Mouse (Mus musculus) thymus, postnatal 10 days (tissue): ENCODE data around the gene Zfand3.

Experiments
- DNase-seq, 2 experiments: peaks; one replicate each; pipeline ENCODE4 v3.0.0; 2021; ENCODE audit warnings: low spot score in 2 of 2

Gene Zfand3

DNA sequence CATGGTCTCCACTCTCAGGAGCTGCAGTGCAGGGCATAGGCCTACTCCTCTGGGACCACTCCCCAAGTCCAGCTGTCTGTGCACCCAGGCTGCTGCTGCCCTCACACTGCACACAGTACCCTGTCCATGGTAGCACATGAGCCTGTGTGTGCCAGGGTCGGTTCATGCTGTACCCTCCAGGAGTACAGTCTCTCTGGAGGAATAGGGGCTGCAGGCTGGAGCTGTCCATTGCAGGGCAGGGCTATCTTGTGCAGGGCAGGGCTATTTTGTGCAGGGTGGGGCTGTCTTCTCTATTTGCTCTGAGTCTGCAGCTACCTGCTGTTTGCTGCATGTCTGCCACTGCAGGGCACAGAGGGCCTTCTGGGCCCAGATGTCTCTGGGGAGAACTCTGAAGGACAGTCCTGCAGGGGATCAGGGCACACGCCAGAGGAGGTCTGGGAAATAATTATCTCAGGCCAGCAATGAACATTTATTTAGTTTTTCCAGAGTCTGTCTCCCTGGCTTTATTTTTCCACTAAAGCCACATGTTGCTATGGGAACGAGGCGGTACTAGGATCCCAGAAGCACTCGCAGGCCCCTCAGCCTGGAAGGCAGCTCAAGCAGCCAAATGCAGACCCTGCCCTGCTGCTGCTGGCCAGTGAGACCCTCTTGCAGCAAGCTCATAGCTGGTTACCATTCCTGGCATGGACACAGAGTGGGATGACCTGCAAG, 220.7 kb downstream of the Zfand3 start:
- no peak for DNase-seq

- no peak for DNase-seq
These were observed 224.1 kb downstream of the Zfand3 start for GRCm38 (mm10) chr17:30228439-30229215.

GRCm38 (mm10) chr17:30230428-30230827, 225.9 kb downstream of the Zfand3 start:
- no peak for DNase-seq

- no peak for DNase-seq
These were observed 226.9 kb downstream of the Zfand3 start for GRCm38 (mm10) chr17:30231483-30231882.

GRCm38 (mm10) chr17:30232698-30233097, 228.2 kb downstream of the Zfand3 start:
- DNase-seq, result no peak

GRCm38 (mm10) chr17:30235380-30235779, 230.8 kb downstream of the Zfand3 start:
- DNase-seq, result no peak

DNA sequence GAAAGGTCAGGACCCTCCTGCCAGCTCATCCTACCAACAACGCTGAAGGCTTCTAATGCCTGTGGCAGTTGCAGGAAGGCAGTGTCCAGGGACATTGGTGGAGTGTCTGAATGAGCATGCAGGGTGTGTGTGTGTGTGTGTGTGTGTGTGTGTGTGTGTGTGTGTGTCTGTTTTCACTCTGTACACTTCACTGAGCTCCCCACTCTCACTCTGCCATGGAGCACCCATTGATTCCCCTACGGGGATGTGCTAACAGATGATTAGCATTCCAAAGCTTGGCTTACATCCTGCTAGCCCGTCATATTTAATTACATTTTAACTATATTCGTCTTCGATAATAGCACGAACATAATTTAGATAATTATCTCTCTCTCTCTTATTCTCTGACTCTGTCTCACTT, 232.1 kb downstream of the Zfand3 start:
- DNase-seq, result no peak

DNA sequence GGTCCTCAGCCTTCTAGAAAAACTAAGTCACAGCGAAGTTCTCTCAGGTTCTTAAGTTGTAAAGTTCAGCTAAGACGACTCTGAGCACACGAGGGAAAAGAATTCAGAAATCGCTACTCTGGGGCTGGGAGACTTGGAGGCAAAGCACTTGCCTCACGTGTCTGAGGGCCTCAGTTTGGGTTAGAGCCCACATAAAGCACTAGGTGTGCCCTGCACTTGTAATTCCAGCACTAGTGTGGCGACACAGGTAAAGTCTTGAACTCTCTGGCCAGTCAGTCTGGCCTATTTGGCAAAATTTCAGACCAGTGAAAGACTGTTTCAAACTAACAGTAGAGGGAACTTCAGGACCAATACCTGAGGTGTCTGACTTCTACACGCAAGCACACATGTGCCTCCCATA, 233.1 kb downstream of the Zfand3 start:
- DNase-seq, result no peak

DNA sequence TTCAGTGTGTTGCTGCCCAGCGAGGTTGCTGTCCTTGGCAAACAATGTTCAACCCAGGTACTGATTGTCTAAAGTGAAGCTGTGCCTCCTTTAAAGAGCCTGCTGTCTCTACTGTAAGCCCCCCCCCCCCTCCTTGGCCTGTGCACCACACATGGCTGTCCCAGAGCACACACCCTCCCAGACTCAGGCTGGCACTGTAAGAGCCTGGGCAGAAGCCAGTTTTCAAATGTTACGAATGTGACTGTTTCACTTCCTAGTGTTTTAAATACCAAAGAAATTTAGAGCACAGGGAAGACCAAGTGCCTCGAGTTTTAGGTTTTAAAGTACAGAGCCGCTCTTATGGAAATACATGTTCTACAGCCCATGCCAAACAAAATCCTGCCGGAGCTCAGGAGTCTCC, 234.9 kb downstream of the Zfand3 start:
- DNase-seq, result no peak

DNA sequence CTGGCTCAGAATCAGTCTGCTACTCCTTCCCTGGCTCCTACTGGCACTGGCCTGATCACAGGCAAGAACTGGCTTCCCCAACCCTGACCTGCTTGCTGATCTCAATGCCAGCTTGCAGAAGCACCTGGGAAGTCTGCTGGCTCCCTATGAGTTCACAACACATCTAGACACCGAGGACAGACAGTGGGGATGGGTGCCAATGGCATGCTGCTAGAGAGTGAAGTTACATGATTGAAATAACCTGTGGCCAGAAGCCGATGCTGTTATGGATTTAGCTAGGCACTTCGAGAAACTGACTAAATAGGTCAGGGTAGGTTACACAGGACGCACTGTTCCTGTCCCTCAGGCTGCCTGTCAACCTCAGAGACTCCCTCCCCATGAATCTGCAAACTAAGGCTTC, 236.1 kb downstream of the Zfand3 start:
- no peak for DNase-seq

DNA sequence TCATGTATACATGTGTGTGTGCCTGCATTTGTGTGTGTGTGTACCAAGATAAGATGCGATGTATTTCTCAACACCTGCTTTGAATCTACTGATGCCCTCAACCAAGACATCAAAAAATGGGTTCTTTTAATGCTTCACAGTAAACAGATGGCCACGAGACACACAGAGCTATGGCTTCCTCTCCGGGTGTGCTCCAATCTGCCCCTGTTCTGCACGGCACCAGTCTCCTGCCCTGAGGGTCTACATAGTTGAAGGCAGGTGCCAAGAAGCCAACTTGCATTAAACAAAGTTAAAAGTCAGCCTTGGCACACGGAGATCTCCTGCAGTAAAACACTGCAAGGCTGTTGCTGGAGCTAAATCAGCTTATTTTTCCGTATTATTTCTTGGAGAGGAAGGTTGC, 236.5 kb downstream of the Zfand3 start:
- DNase-seq, result no peak

- no peak for DNase-seq
These were observed 237.3 kb downstream of the Zfand3 start for GRCm38 (mm10) chr17:30241720-30242322.

DNA sequence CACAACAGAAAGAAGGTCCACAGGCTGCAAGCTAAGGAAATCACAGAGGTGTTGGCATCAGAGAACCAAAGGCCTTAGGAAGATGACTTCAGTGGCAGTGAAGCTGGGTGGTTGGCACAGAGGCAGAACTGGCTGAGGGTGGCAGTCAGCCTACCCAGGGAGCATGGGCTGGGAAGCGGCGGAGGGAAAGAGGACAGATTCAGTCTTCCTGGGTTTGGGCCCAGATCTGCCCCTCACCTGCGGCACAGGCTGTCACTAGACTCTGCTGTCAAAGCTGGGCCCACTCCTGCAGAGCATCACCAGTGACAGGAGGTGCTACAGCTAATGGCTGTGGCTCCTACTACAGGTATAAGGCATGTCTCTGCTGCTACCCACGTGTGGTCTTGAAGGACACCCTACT, 238.1 kb downstream of the Zfand3 start:
- no peak for DNase-seq

DNA sequence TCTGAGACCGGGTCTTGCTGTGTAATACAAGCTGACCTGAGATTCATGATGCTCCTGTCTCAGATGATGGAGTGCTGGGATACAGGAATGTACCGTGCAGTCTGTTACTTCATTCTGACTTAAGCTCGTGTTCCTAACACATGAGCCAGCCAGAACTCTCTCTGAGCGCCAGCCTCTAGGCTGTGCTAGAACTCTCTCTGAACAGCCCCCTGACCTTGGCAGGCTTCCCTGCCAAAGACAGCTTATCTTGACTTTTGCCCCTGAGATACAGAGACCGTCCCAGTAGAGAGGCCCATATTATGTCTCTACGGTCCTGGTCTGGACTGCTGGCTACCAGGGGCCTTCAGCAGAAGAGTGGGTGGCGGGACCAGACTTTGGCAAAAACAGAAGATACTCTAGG, 239.0 kb downstream of the Zfand3 start:
- no peak for DNase-seq

GRCm38 (mm10) chr17:30244651-30245307, 240.2 kb downstream of the Zfand3 start:
- no peak for DNase-seq

GRCm38 (mm10) chr17:30245308-30245706, 240.8 kb downstream of the Zfand3 start:
- no peak for DNase-seq

DNA sequence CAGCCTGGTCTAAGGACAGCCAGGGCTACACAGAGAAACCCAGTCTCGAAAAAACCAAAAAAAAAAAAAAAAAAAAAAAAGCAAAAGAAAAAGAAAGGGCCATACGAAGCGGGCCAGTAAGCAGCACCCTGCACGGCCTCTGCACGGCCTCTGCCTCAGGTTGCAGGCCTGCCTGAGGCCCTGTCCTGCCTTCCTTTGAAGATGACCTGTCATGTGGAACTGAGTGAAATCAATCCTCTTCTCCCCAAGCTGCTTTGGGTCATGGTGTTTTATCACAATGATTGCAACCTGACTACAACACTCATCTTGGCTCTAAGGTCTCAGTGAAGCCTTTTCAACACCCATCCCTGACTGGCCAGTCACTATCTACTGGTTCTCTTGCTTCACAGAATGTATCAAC, 248.5 kb downstream of the Zfand3 start:
- DNase-seq, result no peak

- DNase-seq, result no peak
These were observed 249.4 kb downstream of the Zfand3 start for GRCm38 (mm10) chr17:30253924-30254323.

DNA sequence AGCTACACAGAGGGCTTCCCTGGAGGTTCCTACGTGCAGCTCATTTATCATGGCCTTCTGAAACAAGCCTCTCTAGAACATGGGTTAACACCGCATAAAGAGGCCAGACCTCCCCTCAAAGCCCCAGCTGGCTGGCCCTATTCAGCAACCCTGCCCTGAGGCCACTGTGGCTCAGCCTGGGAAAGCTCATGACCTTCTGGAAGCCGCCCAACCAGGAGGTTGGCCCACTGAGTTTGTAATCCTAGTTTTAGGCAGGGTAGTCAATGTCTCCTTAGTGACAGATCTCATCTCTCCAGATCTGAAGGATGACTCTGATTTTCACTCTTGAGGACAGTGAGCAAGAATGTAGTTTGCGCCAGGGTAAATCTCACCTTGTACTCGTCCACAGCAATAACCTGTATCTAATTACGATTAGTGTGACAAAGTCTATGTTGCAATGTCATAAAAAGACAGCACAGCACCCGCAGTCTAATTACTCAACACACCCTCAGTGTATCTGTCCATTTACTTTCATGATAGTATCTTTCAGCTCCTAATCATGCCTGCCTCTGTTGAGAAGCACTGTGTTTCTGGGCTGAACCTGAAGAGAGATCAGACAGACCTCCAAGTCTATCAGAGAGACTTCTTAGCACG, 251.5 kb downstream of the Zfand3 start:
- DNase-seq, result no peak

DNA sequence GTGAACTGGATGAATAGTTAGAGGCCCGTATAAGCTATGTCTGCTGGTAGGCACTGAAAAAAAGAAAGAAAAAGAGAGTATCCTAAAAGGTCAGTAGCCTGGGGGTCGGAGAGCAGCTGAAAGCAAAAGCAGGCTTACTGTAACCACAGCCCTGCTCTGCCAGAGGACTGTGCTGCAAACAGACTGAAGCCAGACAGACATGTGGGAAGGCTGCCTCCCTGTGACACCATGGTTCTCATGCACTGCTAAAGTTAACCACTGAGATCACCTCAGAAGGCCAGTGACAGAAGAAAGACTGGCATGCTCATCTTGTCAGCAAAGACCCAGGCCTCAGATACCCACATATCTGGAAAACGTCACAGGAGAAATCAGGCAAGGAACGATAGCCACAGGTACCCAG, 253.9 kb downstream of the Zfand3 start:
- DNase-seq, result no peak

DNA sequence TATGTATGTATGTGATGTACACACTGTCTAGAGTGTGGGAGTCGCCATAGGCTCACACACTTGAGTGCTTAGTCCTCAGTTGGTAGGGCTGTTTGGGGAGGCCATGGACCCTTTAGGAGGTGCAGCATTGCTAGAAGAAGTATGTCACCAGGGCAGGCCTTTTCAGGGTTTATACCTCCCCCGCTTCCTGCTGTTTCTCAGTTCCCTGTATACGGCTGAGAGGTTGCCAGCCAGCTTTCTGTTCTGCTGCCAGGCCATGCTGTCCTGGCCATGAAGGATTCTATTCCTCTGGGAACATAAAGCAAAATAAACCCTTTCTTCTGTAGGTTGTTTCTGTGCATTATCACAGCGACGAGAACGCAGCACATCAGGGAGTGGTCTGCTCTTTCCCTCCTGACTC, 255.4 kb downstream of the Zfand3 start:
- DNase-seq, result no peak
